Mouse (Mus musculus) naive thymus-derived CD4-positive, alpha-beta T cell, adult 2 months (primary cell): Measurements from ENCODE around the gene Cdh7.
"Not testable (repeated sequence)": the region's sequence is repeated elsewhere in the genome, so short reads cannot be mapped to it uniquely, and the experiment has no call there.

Experiments used
- DNase-seq: peaks from one replicate; pipeline ENCODE4 v3.0.0-alpha.2; 2011; ENCODE audit warnings: low read depth

Cdh7 gene

DNA sequence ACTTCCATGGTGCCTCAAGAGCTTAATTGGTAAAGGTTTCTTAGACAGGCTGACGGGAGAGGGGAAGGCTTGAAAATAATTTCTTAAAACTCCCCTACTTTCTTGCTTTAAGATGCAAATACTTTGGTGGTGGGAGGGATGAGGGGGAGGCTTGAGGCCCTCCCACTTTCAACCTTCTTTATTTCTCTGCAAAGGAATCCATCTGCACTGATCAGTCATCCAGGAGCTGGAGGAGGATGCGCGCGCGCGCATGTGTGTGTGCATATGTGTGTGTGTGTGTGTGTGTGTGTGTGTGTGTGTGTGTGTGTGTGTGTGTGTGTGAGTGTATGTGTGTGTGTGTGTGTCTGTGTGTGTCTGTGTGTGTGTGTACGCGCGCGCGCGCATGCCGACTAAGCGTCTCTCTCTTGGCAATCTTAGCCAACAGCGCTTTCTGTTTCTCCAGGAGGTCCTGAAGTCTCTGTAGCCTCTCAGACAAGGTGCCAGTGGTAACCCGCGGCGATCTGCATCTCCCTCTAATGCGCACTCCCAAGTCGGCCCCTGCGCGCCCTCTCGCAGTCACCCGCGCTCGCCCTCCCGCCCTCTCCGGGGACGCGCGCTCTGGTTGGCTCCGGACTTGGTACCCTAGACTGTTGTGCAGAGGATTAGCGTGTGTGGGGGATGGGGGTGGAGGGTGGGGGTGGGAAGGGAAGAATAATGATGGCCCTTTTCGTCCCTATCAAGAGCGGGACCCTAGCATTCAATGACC is at the start of gene Cdh7:
Cdh7 (plus strand) TSS at position 368 of the 745 bp plus-strand sequence.
- DNase-seq = no peak

DNA sequence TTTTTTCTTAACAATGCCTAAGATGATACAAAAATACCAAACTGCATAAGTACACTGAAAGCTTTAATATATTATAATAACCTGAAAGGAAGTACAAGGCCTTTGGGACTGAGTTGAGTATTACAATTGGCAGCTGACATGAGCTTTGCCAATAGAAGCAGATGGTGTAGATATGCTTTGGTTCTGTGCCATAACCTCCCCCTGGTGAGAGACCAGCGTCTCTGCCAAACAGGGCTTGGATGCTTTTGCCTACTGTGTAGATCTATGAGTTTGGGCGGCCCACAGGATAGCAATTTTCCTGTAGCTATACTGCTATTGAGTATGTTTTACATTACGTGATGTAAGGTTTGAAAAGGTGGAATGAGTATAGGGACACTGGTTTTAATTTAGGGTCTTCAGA is 49.6 kb upstream of the Cdh7 start:
- no peak for DNase-seq

DNA sequence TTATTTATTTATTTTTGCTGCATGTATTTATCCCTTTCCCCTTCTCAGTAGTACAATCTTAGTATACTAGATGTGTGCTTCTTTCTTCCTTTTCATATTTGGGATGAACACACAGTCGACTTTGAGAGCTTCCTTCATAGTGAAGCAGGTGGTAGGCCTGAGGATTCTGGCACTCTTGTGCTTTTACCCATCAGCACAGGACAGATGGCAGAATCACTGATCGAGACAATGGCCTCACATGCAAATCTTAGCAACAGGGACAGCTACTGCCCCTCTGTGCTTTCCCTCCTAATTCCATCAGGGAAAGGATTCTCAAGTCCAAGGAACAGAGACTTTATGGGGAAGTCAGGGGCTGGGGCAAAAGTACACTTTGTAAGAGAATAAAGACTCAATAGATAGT is 33.7 kb upstream of the Cdh7 start:
- no peak for DNase-seq

DNA sequence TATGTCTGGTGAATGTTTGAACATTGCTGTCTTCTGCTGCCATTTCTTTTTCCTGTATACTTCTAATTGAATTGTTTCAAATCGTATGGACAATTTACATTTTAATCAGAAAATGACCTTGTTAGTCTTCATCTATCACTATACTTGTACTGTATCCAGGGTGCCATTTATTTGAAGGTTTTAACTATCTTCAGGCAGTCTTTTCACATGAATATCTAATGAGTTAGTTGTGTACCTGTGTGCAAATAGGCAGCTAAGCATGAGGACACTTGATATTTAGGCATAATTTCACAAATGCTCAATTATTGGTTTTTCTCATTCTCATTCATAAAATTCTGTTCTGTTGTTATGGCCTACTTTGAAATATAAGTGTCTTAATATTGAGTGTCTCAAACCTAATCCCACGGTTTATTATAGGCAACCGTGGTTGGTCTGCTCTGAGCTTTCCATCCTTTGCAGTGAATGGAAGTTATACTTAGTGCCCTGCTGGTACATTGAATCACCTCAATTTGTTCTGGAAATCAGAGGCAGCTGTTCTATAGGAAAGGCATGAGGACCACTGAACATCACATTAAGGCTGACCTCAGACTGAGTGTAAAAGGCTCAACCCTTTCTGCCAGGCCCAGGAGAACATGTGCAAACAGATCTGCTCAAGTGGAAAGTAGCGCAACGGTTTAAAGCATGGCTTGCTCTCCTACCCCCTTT is 10.4 kb upstream of the Cdh7 start:
- no peak for DNase-seq

DNA sequence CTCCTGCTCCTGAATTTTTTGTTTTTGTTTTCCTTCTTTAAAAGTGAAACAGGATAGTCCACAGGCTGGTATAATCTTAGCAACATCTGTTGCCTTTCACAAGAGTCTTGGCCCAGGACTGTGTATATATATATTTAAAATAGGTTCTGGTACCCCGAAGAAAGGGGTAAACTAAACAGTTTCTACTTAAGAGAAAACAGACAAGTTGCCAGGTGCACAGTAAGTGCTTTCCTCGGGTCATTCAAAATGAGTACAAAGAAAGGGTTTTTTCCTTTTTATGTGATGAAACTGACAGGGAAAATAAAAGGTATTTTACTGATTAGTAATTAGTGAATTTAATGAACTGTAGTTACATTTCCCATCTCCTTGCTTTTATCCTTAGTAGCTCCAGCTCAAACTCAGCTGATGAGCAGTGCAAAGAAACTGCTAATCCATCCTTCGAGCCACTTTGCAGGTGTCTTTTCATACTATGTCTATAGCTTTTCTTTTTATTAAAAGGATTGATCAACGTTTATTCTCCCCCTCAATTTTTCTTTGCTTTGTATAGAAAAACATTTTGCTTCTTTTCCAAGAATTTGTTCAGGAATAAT is 9.7 kb upstream of the Cdh7 start:
- no peak for DNase-seq

DNA sequence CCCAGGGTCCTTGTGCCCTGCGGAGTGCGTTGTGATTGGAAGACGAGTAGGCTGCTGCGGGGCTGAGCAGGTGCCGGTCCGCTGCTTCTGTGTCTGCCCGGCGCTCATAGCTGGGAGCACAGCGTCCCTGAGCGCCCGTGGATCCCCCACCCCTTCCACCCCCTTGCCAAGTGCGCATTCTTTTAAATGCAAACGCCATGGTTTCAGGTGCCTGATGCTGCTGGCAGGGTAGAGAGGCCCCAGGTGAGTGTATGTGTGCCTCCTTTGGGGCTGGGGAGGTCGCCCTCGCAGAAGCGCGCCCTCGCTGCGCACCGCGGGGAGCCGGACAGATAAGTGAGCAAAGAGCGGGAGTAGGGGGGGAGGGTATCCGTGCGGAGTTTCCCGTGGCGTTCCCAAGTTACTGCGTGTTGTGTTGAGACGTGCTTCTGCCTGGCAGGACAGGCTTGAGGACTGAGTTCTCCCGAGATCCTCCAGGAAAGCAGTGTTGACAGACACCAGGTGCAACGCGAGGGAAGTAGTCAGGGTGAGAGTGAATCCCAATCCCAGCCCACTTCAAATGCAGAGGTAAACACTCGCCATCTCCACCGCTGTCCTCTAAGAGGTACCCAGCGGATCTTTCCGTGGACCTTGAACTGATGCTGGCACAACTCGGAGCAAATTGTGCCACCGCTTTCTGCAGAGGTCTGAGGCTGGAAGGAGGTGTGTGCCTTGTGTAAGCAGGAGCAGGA is 742 bp downstream of the Cdh7 start:
- DNase-seq = no peak

DNA sequence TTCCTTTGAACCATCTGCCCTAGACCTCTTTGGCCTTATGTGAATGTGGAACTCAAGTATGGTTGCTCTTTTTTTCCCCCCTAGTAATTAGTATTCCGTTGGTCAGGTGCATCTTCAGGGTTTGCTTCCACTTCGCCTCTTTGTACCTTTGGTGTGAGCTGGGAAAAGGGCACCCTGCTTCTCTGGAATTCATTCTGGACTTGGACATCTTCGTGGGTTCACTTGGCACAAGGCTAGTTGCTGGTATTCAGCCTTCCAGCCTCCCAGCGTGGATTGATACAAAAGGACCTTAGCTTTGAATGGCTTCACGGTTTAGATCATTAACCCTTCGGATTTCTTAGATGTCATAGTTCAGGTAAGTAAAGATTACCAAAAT is 1.3 kb downstream of the Cdh7 start:
- no peak for DNase-seq

DNA sequence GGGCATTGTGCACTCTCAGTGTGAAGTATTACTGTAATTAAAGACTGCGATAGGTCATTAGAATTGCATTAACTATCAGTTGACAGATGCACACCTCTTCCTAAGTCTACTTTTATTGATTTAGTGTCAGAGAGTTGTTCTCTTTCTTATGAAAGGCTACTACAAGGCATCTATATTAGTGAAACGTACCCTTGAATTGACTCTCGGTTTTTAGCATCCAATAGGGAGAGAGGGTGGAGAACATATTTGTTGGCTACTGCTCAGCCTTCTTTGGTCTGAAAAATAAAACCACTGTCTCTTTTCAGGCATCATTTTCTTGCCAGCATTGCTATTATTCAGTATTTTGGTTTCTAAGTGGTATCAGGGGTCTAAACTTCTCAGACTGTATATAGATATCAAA is 2.5 kb downstream of the Cdh7 start:
- DNase-seq = no peak

DNA sequence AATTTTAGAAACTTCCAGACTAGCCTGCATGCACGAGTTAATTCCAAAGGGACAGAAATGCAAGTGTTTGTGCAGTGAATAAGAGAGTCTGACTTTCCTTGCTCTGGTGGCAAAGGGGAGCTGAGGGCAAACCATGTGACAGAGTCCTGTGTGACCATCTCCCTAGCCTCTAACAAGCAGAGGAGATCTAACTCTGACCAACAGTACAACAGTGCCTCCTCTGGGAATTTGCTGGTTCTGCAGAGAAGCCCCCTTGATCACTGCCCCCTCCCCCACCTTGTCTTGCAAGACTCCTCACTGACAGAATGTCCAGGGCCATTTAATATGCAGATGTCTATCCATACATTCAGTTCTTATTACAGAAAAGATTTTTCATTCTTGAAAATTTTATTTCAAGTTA is 3.2 kb downstream of the Cdh7 start:
- no peak for DNase-seq

DNA sequence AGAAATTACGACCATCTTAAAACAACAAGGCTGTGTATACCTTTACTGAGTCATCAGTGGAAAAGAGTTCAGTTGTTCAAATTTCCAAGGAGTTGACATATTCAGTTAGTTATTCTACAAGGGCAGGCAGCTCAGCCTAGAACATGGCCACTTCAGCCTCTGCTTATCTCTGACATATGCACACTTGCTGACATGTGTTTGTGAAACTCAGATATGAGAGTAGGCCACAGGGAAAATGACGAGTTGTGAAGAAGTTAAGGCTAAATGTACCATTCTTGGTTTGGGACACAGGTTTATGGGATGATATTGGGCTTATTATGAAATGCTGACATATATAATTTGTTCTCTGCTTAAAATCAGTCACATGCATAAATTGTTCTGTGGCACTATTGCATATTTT is 7.3 kb downstream of the Cdh7 start:
- DNase-seq = no peak

DNA sequence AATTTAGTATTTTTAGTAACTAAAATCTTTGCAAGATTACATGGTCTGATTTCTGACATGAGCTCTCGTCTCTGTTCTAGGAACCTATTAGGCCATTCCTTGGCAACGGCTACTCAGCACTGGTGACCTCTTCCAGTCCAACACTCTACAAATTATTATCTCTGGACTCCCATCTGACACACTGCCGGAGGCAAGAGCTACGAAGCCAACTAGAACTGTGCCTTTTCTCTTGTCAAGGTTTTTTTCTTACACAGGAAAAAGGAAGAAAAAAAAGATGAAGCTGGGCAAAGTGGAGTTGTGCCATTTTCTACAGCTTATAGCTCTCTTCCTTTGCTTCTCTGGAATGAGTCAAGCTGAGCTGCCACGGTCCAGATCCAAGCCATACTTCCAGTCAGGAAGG is 11.7 kb downstream of the Cdh7 start:
- no peak for DNase-seq

DNA sequence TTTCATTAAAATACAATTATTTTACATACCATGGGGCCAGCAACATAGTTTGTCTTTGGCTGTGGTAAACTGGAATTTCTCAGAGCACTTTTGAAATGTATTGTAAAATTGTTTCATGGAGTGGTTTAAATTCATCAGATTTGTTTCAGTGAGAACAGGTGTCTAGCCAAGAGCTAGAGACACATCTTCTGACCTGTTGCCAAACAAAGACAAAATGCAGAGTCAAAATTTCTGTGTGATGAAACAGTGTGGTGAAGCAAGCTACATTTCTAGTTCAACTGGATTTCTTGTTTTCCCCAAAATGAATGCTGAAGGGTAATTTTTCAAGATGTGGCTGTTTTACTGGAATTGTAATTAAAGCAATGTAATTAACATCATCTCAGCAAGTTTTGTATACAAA is 22.2 kb downstream of the Cdh7 start:
- DNase-seq = no peak

DNA sequence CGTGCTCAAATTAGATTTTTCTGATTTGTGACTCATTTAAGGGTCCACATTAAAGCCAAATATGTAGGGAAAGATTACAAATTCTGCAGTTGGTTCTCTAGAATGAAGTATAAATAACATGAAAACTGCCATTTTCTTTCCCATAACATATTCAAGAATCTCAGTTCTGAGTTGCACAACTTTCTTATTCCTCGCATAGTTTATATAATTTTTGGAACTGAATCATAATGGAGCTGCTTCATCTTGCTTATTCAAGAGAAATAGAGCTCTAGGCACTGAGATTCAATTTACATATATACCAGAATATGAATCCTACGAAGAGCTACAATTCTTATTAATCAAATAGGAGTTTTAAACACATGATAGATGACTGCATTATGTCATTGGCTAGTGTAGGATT is 22.8 kb downstream of the Cdh7 start:
- no peak for DNase-seq

DNA sequence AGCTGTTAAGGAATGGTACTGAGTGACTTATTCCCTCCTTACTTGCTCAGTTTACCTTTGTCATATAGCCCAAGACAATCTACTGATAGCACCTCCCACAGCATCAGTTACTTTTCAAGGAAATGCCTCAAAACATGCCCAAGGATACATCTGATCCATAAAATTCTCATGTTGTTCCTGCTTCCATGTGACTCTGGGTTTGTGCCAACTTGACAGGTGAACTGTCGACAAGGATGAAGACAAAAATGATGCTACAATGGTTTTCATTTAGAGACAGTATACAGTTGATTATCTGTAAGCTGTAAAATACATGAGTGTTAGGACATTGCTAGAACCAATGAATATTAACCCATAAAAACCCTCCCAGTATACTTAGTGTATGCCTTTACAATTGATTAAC is 29.9 kb downstream of the Cdh7 start:
- DNase-seq = no peak

DNA sequence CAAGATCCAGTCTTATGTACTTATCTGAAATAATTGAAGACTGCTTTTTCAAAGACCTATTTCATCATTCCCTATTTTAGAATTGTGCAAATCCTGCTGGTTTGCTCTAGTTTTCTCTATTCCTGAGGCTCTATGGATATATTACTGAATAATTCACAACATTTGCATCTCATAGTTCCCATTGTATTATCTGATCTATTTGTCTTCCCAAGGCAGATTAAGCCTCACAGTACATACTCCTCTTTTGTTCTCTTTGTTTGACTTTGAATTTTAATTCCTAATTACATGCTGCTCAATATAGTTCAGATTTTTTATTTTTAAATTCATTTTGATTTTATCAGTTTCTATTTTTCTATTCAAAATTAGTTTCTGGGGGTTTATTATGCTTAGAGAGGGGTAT is 74.1 kb downstream of the Cdh7 start:
- DNase-seq = no peak

DNA sequence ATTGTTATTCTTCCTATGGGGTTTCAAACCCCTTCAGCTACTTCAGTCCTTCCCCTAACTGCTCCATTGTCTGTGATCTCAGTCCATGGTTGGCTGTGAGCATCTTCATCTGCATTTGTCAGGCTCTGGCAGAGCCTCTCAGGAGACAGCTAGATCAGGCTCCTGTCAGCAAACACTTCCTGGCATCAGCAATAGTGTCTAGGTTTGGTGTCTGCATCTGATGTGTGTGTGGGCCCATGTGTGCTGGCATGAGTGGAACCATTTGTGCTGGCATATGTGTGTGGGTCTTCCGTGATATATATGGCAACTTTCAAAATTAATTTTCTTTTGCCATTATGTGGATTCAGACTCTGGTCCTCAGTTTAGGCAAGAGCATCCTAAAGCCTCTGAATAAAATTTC is 85.2 kb downstream of the Cdh7 start:
- no peak for DNase-seq

DNA sequence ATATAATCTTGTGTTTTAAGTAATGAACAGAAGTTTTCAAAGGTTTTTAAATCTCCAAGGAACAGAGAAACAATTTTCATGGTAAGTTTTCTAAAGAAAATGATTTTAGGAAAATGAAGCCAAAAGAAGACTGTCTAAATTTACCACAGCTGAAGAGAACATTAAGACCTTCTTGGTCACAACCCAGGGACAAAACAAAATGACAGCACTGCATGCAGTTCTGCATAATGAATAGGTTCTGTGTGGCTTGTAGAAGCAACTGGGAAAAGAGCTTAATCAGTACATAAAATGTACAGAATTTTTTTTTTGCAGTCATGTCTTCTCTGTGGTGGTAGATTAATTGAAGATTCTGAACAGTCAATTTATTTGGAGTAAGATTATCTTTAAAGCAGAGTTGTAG is 96.2 kb downstream of the Cdh7 start:
- DNase-seq = no peak

DNA sequence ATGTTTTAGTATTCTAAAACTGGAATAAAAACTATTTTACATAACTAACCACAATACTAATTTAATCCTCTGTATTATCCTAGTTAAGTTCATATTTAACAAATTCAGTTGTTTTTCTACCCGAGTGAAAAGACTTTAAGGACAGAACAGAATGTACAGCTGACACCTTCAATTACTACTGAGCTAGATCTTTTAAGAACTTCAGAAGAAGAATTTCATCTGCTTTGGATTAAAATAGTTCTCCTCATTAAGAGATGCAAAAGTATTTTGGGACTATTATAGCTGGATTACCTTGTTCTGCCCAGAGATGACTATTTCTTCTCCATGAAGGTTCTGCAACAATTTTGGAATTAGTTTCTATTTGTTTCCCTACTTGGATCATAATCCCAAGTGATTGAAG is 135.8 kb downstream of the Cdh7 start:
- no peak for DNase-seq

DNA sequence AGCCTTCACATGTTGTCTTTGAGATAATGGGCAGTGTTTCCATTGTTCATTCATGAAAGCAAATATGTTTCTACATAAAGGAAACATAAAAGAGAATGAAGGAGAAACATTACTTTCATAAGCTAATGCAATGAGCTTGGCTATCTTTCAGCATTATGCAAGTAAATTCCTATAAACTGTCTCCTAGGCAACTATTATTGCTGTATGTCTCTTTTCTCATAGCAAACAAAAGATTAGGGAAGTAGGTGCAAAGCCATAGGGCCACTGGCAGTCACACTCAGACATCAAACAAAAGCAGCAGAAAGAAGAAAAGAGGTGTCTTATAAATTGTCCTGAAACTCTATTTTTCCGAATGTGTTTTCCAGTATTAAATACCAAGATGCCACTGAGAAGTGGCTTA is 136.6 kb downstream of the Cdh7 start:
- no peak for DNase-seq

DNA sequence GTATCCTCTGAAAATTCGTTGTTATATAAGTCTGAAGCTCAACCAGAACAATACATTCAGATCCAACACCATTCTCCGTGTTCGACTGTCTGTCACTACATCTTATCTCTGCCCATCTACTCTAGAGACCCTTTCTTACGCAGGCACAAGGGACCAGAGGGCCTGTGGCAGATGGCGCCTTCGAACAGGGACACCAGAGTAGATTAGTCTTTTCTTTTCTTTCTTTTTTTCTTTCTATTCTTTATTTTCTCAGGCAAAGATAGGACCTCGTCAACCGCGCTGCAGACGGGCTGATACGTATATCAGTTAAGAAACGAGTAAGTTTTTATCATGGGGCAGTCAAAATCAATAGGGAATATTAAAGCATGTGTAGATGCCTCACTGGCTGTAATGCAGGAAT is 189.2 kb downstream of the Cdh7 start:
- DNase-seq = not testable (repeated sequence)
